Mouse (Mus musculus): Measurements from ENCODE around the gene Cxcl14.
A peak's percentile ranks its signal among the peaks of the same experiment; 100 is the strongest.

The Cxcl14 gene

GRCm38 (mm10) chr13:56295943-56296658 is at the start of gene Cxcl14:
Gene Cxcl14, minus strand, starts transcription at chr13:56296551.
- no peak for DNase-seq (ENCODE audit: low read depth)

DNA sequence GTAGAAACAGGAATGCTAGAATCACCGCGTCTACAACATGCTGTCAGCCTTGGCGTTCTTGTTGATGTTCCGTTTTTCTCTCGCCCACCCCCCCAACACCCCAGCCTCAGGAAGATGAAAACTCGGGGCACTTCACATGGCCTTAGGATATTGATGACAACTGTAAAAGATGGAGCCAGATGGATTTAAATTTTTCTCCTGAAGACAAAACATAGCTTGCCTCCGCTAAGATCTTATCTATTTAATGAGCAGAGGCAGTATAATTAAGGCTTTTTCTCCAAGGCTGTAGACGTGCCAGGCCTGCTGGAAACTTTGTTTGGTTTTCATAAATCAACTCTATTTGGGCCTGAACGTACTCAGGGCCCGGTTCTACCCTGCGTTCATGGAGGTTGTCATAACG is 48.0 kb upstream of the Cxcl14 start:
- DNase-seq (ENCODE audit: low read depth), result no peak

GRCm38 (mm10) chr13:56342491-56342890 is 46.1 kb upstream of the Cxcl14 start:
- DNase-seq (ENCODE audit: low read depth), result no peak

DNA sequence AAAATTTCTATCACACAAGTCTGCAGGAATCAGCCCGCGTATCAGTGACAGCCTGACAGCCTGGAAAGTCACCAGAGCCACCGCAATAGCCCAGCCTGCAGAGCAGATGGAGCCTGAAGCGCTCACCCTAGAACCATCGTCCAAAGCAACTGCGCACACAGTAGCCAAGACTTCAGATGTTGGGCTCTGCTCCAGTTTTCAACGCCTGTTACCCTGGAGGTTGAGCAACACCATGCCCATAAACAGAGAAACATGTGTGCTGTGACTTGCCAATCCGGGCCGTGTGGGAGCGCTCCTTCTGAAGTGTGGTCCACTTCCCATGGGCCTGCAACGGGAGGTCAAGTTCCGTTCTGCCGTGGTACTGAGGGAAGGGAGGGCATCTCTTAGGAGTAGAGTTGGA is 44.2 kb upstream of the Cxcl14 start:
- DNase-seq (ENCODE audit: low read depth), result no peak

DNA sequence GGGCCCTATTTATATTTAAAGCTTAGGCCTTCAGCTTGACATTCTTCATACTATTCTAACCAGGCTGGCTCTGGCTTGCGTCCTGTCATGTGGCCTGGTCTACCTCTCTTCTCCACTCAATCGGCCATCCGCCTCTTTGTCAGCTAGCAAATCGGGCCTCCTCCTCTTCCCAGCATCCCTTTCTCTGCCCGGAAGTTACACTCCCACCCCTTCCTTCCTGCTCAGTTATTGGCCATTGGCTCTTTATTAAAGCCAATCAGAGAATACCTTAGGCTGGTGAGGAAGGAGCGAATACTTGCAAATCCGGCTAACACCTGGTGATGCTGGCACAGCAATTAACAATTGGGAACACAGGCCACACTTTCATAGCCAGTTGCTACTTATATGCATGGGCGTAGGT is 43.5 kb upstream of the Cxcl14 start:
- DNase-seq (ENCODE audit: low read depth), result no peak

GRCm38 (mm10) chr13:56336982-56337381 is 40.6 kb upstream of the Cxcl14 start:
- DNase-seq (ENCODE audit: low read depth), result no peak

DNA sequence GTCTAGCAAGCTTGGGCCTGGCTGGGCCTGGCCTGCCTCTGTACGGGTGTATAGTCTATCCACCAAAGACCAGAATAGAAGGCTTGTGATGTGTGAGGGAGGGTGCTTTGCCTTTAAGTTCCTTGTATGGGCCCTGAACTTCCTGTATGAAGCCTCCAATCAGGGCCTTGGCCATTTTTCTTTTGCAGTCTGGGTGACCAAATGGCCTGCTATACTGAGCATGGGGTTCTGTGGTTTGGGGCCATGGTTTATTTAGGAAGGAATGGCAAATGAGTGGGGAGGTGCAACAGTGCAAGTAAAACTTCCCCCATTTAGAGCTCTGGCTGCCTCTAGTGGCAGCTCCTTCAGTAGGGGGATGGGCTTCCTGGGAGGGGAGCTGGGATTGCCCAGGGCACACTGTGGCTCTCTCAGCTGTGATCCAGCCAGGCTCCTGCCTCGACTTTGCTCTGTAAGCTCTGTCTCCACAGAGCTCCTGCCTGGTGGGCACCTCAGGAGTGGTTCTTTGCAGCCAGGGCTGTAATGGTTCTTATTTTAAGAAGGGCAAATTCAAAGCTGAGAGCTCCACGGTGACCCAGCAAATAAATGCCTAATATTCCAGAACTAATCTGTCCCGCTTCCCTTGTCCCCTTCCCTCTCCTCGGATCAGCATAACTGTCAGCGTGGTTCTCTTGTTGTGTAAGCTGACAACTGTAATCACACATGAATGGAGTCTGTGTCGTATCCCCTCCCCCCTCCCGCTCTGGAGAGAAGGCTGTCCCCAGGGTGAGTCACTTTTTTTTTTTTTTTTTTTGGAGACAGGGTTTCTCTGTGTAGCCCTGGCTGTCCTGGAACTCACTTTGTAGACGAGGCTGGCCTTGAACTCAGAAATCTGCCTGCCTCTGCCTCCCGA is 38.7 kb upstream of the Cxcl14 start:
- no peak for DNase-seq (ENCODE audit: low read depth)

GRCm38 (mm10) chr13:56334236-56334635 is 37.9 kb upstream of the Cxcl14 start:
- peak; percentile 8 for DNase-seq (ENCODE audit: low read depth)

DNA sequence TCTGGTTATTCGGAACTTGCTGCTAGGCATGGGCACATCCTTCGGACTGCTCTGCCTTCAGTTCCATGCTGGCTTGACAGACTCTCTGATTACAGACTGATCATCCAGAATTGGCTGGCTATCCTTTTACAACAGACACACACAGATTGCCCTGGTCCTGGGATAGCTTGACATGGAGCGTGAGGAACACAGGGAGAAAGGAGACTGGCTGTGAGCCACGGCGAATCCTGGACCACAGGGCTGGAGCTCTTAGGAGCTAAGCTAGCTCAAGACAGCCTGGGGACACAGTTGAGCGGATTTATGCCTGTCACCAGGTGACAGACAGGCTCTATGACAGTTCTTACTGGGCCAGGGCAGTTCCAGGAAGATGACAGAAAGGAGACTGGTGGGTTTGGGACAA is 36.0 kb upstream of the Cxcl14 start:
- no peak for DNase-seq (ENCODE audit: low read depth)

GRCm38 (mm10) chr13:56330603-56331455 is 34.5 kb upstream of the Cxcl14 start:
- DNase-seq (ENCODE audit: low read depth), result peak; percentile 3

- no peak for DNase-seq (ENCODE audit: low read depth)
Observed at GRCm38 (mm10) chr13:56329769-56330168, 33.4 kb upstream of the Cxcl14 start.

- DNase-seq (ENCODE audit: low read depth), result no peak
Observed at GRCm38 (mm10) chr13:56329165-56329564, 32.8 kb upstream of the Cxcl14 start.

- no peak for DNase-seq (ENCODE audit: low read depth)
Observed at GRCm38 (mm10) chr13:56327779-56328178, 31.4 kb upstream of the Cxcl14 start.

DNA sequence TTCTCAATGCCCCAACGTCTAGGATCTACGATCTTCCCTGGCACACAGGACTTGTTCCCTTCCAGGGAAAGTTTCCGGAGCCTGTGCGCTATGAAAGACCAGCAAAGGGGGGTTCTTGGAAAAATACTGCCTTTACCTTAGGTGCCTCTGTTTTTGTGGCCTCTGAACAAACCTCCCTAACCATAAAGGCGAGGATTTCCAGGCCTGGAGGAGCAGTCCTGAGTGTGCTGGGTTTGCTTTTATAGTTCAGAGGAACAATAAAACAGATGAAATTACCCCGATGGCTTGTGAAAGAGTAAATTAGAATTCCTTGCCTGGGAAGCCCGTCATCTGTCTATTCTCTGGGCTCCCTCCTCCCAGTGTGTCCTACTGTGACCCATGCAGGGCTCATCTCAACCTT is 25.3 kb upstream of the Cxcl14 start:
- DNase-seq (ENCODE audit: low read depth), result no peak

DNA sequence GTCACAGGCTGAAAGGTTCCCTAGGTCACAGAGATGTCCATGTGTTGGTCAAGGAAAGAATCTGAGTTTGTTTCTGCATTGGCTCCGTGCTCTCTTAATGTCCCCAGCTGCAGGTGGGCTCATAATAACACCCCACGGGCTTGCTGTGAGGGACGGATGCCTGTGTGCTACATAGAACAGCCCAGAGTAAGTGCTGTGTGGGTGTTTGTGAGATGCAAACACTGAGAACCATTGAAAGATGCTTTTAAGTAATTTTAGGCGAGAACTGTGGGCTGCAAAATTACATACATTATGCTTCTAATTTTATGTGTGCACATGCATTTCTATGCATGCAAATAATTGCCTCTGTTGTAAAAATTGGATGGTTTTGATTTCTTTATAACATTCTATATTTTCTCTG is 20.6 kb upstream of the Cxcl14 start:
- DNase-seq (ENCODE audit: low read depth), result no peak

DNA sequence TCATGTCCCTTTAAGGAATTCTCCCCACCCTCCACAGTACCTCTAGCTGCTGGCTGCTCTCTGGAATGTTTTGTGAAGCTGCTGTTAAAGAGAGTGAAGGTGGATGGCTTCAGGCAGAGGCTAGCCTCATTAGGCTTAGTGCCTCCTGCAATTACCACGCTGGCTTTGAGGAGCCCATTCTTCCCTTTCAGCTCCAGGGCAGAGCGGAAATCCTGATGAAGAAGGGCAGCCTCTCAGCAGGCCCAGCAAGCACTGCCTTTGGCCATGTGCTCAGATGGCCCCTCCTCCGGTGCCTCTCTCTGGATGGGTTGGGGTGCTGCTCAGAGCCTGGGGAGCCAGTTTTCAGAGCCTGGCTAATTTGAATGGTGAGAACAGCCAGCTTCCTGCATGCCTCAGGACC is 18.9 kb upstream of the Cxcl14 start:
- DNase-seq (ENCODE audit: low read depth), result no peak

DNA sequence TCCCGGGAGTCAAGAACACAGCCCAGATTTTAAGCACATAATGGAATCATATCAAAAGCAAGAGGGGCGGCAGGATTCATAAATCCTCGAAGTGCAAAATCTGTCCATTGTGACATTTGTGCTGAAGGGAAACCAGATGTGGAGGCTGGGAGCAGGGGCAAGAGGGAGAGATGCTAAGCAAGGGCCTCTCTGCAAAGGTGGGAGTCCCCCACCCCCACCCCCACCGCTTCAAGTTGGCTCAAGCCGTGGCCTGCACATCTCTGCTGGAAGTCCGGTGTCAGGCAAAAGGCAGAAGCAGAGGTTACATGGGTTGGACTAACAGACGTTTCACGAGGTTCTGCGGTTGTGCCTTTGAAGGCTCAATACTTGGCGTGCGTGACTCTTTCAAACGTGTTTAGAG is 8.7 kb upstream of the Cxcl14 start:
- no peak for DNase-seq (ENCODE audit: low read depth)

- no peak for DNase-seq (ENCODE audit: low read depth)
Observed at GRCm38 (mm10) chr13:56304453-56304852, 8.1 kb upstream of the Cxcl14 start.

DNA sequence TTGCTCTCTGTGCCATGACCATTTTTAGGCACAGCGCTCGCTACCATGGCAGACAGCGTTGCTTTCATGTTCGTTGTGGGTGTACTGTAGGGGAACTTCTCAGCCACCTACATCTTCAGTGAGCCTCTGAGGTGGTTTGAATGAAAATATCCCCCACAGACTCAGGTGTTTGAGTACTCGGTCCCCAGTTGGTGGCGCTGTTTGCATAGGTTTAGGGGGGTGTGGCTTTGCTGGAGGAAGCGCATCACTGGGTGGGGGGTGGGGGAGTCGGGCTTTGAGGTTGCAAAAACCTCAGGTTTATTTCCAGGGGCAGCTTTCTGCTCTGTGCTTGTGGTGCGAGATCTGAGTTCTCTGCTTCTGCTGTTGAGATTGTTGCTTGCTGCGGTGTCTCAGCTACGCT is 3.0 kb upstream of the Cxcl14 start:
- no peak for DNase-seq (ENCODE audit: low read depth)

DNA sequence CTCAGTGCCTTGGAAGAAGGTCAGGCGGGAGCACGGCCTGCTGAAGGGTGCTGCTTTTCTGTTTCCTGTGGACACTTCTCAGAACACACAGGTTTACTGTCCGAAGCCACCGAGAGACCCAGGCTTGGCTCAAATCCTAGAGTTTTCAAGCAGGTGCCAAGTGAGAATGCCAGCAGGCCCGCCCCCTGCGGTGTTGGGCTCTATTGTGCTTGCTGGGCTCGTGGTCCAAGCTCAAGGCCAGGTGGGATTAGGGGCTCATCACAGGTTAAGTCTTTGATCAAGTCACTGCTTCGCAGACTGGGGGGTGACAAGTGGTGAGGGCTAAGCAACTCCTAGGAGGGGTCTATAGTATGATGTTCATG is 289 bp upstream of the Cxcl14 start:
- no peak for DNase-seq (ENCODE audit: low read depth)

DNA sequence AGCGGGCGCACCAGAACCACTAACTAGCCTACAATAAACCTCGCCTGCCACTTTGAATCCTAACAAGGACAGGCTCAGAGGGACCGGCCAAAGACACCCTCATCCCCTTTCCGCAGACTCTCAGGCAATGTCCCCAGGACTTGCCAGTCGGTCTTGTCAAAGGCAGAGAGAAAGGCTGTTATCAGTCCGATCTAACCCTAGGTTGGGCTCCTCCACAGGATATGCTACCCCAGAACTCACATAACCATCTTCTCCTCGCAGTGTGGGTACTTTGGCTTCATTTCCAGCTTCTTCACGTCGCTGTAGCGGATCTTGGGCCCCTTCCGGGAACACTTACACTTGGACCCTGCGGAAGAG is 787 bp downstream of the Cxcl14 start:
- no peak for DNase-seq (ENCODE audit: low read depth)

- no peak for DNase-seq (ENCODE audit: low read depth)
Observed at GRCm38 (mm10) chr13:56294908-56295307, 1.4 kb downstream of the Cxcl14 start.

DNA sequence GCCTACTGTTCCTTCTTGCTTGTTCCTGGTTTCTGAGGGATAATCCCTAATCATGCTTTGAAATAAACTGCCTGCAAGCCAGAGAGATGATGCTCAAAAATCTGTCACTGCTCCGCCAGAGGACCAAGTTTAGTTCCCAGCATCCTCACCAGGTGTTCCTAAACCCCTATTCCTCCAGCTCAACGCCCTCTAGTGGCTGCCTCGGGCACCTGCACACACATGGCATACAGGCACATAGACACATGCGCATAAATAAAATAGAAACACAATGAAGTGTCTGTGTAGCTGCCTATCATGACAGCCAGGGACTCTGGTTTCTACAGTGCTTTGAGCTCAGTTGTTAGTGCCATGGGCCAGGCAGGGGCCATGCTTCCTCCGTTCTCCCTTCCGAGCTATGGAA is 6.4 kb downstream of the Cxcl14 start:
- no peak for DNase-seq (ENCODE audit: low read depth)

Data from induced T-regulatory cell, adult 2 months (primary cell).